Mouse (Mus musculus) small intestine, adult 2 months (tissue): ENCODE data around the gene Caskin1.

ENCODE experiments used
- CTCF ChIP-seq: fragments of 200-500 bp; IDR thresholded peaks from 2 replicates; pipeline ENCODE4 v1.5.1; 2012; ENCODE audit warnings: low read depth, mild to moderate bottlenecking, control low read depth, inconsistent platforms, low read length, moderate library complexity, mixed read lengths; ENCODE audit not compliant: insufficient replicate concordance, insufficient read length; ENCODE audit errors: extremely low read depth
- POLR2A ChIP-seq: fragments of 200-500 bp; IDR thresholded peaks from 2 replicates; pipeline ENCODE4 v1.6.1; 2012; ENCODE audit warnings: low read depth, mild to moderate bottlenecking, control low read depth, inconsistent platforms, low read length, moderate library complexity

GRCm38 (mm10) chr17:24544613-24545012, 56.2 kb downstream of the Caskin1 start:
- TF ChIP-seq CTCF (no peak), POLR2A (no peak)
